Mouse (Mus musculus) gastrocnemius, postnatal 36 days (tissue): Measurements from ENCODE around the gene Vmn1r90. TPM values are rescaled to one million over a fixed set of nuclear protein-coding genes. Genes with fewer than 3 reads are reported as not detected.
"Not testable (repeated sequence)": the region's sequence is repeated elsewhere in the genome, so short reads cannot be mapped to it uniquely, and the experiment has no call there.

Experiments
- DNase-seq, 2 experiments: peaks; one replicate each; pipeline ENCODE4 v3.0.0; 2022
- intact Hi-C: fragments of 180-260 bp; cut with DNase I; formaldehyde crosslinking; loops from one replicate; pipeline ENCODE4 v1.15.1; 2025
- long read RNA-seq, 2 experiments: library from polyadenylated mRNA; stranded (forward); transcript quantifications; one replicate each; pipeline ENCODE4 v2.0.0; 2021
- total RNA-seq, 2 experiments: library from RNA; stranded (reverse); gene quantifications; 2 replicates each; pipeline ENCODE4 v1.2.3; 2021

The Vmn1r90 gene
- total RNA-seq: under 1 TPM in 1 of 2 experiments, not detected in 1; 0.10 TPM
- long read RNA-seq, experiment 1: 0 reads
- long read RNA-seq, experiment 2: 0 reads

- DNase-seq: no peak
- intact Hi-C loops: no loop called here
These were observed at the start of gene Vmn1r90 for GRCm38 (mm10) chr7:14563406-14563805. Vmn1r90 (minus strand) TSS chr7:14563506.

GRCm38 (mm10) chr7:14593009-14593408, 29.7 kb upstream of the Vmn1r90 start:
- intact Hi-C loops, DNase-seq: not testable (repeated sequence)

GRCm38 (mm10) chr7:14552284-14552683, 11.0 kb downstream of the Vmn1r90 start:
- no peak for DNase-seq

GRCm38 (mm10) chr7:14525280-14525679, 38.0 kb downstream of the Vmn1r90 start:
- intact Hi-C loops: no loop called here
- no peak for DNase-seq

More at GRCm38 (mm10) chr7:14552284-14552683, 11.0 kb downstream of the Vmn1r90 start:
- intact Hi-C loops: no loop called here

GRCm38 (mm10) chr7:14522636-14523035, 40.7 kb downstream of the Vmn1r90 start:
- intact Hi-C loops: no loop called here
- no peak for DNase-seq

GRCm38 (mm10) chr7:14518301-14518700, 45.0 kb downstream of the Vmn1r90 start:
- intact Hi-C loops: no loop called here

More at GRCm38 (mm10) chr7:14518301-14518700, 45.0 kb downstream of the Vmn1r90 start:
- DNase-seq: no peak

Other genes with a start within 250 kb of the Vmn1r90 start
- gene Obox8, start 229.9 kb downstream of the Vmn1r90 start, total RNA-seq: not detected
- gene Sult2a8, start 116.7 kb downstream of the Vmn1r90 start, total RNA-seq: not detected
- not detected for gene Sult2a7, start 69.3 kb downstream of the Vmn1r90 start, total RNA-seq
- gene Obox7, start 96.0 kb upstream of the Vmn1r90 start, total RNA-seq: not detected